Mouse (Mus musculus): ENCODE measurements around the gene Fam198b.

Gene Fam198b

GRCm38 (mm10) chr3:79884305-79884704 lies at the start of gene Fam198b:
TSS of gene Fam198b (plus strand) at chr3:79884533.
- DNase-seq (ENCODE audit: low spot score in 2 of 2), result no peak

GRCm38 (mm10) chr3:79838751-79839150 lies 45.6 kb upstream of the Fam198b start:
- no peak for DNase-seq (ENCODE audit: low spot score in 2 of 2)

GRCm38 (mm10) chr3:79841475-79841874 lies 42.9 kb upstream of the Fam198b start:
- no peak for DNase-seq (ENCODE audit: low spot score in 2 of 2)

- peak in 1 of 2 experiments; percentile 16 for DNase-seq (ENCODE audit: low spot score in 2 of 2)
Measured at GRCm38 (mm10) chr3:79842165-79842564, 42.2 kb upstream of the Fam198b start.

- peak; percentile 10 to 28 for DNase-seq (ENCODE audit: low spot score in 2 of 2)
Measured at GRCm38 (mm10) chr3:79842616-79843016, 41.7 kb upstream of the Fam198b start.

DNA sequence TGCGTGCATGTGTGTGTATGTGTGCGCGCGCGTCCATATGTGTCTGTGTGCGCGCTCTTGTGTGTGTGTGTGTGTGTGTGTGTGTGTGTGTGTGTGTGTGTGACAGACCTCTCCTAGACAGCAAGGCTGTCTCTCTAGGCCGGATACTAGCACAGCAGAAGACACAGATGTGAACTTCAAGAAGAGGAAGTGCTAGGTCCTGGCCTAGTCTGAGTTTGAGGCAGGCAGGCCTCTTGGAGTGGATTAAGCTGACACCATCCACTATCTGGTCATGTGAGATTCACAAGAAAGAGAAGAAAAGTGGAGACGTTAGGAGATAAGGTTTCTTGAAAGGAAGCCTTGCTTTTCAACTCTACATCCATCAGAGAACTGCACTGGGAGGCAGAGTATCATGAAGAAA lies 40.3 kb upstream of the Fam198b start:
- no peak for DNase-seq (ENCODE audit: low spot score in 2 of 2)

DNA sequence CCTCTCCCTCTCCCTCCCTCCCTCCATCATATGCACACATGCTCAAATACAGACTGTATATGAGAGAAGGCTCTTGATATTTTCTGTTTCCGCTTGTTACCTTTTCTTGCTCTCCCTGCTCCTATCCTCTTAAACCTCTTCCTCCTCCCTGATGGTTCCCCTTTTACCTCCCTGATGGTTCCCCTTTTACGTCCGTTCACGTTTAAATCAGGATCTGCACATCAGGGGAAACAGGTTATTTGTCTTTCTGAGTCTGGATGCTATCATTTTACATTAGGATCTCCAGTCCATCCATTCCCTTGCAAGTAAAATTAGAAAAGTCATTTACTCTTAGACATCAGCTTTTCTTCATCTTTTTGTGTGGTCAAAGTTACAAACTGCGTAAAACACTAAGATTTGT lies 37.7 kb upstream of the Fam198b start:
- DNase-seq (ENCODE audit: low spot score in 2 of 2), result no peak

DNA sequence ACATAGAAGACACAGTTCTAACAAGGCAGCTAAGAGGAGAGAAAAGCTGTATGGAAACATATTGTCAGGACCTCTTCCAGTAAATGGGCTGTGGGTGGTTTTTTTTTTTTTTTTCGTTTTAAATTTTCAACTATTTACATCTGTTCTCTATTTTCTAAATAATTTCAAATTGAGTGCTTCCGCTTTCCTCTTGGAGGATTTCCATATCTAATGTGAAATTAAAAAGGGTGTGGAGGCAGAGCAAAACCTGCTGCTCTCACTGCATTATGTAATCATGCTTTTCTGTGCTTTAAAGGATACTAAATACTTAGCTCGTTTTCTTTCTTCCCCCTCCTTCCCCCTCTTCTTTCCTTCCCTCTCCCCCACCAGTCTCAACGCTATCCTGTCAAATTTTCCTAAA lies 35.5 kb upstream of the Fam198b start:
- DNase-seq (ENCODE audit: low spot score in 2 of 2), result no peak

GRCm38 (mm10) chr3:79849621-79850020 lies 34.7 kb upstream of the Fam198b start:
- no peak for DNase-seq (ENCODE audit: low spot score in 2 of 2)

DNA sequence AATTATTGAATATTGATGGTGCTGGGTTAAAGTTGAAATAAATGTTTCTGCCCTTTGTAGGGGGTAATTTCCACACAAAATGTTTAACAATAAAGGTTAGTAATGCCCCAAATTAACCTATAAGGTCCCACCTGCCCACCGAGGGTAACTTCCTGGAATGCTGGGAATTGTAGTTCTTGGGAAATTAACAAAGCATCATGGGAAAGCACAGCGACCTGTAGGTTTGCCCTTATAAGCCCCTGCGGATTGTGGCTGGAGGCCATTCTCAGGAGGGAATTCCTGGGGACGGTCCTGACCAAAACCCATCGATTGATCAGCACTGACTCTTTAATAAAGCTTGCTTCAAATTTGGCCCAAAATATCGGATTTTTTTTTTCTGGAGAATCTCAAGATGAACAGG lies 33.7 kb upstream of the Fam198b start:
- DNase-seq (ENCODE audit: low spot score in 2 of 2), result no peak

DNA sequence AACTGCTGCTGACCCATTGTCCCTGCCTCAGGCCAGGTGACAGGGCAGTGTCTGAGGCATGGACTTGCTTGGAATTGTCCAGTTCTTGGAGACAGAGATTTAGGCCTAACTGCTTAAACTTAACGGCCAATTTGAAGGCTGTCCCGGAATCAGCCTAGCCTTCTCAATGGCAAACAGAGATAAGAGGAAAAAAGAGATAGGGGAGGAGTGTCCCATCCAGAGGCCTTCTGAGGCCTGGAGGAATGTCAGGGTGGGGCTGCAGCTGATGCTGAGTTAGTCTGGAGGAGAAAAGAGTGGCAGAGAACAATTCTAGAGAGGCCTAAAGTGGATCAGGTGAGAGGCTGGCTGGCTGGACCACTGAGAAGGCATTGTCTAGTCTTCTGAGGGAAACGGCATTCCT lies 32.2 kb upstream of the Fam198b start:
- DNase-seq (ENCODE audit: low spot score in 2 of 2), result no peak

GRCm38 (mm10) chr3:79852654-79853166 lies 31.6 kb upstream of the Fam198b start, which contains the start of gene Tmem144:
TSS of gene Tmem144 (minus strand) at chr3:79852773.
- no peak for DNase-seq (ENCODE audit: low spot score in 2 of 2)

DNA sequence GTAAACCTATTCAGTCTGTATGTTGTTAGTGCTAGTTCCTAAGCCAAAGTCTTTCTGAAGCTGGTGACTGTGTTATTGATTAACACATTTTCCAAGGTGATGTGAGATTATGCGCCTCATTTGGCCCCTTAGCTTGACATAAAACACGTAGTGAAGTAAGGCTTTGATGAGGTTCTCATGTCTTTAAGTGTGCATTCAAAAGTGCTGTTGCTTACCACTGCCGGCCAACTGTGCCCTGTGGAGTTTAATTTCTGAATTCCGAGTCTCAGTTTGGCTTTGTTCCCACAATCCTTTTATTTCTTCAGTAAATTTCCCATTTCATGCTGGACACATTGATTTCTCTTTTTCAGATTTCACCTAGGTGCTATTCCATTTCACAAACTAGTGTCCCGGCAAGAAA lies 26.6 kb upstream of the Fam198b start:
- no peak for DNase-seq (ENCODE audit: low spot score in 2 of 2)

DNA sequence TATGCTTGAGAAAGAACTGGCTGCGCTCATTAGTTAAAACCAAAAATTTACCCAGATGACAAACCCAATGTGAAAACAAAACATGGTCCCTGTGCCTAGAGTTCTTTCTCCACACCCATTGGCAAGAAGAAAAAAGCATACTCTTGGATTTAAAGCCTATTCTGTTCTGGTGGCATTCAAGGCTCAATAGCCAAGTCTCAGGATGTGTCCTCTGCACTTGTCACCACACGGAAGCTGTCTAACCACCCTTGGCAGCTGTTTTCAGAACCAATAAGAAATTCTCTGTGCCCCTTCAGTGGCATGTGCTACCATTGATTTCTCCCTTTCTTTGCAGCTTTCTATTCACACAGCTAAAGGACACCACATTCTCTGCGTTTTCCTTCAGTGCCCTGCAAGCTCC lies 26.1 kb upstream of the Fam198b start:
- DNase-seq (ENCODE audit: low spot score in 2 of 2), result no peak

DNA sequence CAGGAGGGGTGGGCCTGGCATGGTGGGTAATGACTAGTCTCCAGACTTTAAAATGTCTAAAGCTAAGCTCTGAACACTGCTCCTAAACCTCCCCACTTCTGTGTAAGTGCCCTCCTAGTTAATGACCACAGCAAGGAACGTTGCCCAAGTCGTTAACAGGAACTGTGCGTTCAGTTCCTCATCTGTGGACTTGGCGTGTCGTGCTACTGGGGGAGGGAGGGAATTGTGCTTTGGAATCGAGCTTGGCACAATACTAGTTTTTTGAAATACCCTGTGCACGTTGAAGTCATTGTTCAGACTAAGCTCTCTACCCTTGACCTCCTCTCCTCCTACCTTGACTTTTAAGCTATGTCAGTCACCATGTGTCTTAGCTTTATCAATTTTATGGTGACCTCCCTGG lies 19.5 kb upstream of the Fam198b start:
- DNase-seq (ENCODE audit: low spot score in 2 of 2), result no peak

DNA sequence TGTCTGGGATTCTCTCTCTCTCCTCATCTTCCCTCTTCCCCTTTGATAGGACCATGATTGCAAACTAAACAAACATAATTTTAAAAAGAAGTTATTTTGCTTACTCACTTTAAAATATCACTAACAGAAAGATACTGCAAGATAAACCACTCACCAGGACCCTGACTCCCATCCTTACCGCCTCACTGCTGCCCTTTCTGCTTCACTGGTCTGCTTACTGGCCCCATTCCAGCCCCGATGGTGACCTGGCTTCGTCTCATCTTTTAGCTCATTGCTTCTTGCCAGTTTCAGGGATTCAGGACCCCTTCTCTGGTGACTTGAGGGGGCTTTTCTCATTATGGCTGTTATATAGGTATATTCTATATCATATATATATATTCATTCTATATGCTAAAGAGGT lies 18.2 kb upstream of the Fam198b start:
- no peak for DNase-seq (ENCODE audit: low spot score in 2 of 2)

GRCm38 (mm10) chr3:79866526-79866925 lies 17.8 kb upstream of the Fam198b start:
- DNase-seq (ENCODE audit: low spot score in 2 of 2), result no peak

DNA sequence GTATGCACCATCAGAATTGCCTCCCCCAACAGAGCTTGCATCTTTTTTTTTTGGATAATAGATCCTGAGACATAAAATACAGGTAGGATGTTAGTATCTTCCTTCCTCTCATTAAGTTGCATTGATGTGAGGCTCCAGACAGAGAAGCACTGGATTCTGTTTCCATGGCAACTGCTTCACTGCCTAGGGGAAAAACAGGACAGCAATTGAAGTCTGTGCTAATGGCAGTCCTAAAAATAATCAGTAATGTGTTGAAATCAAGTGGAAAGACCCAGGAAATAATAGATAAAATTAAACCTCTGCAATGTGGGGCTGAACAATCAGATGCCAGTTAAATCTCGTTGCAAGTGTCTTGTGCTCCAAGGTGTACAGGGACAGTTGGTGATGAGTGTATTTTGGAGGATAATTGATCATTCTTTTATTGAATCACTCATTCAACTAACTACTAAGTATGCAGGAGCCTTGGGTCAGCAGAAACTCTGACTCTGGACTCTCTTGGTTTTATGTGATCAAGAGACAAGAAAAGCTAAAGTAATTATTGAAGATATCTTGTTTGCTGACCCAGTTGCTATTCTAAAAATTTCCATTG lies 17.1 kb upstream of the Fam198b start:
- DNase-seq (ENCODE audit: low spot score in 2 of 2), result no peak

- no peak for DNase-seq (ENCODE audit: low spot score in 2 of 2)
Measured at GRCm38 (mm10) chr3:79875471-79875870, 8.9 kb upstream of the Fam198b start.

- no peak for DNase-seq (ENCODE audit: low spot score in 2 of 2)
Measured at GRCm38 (mm10) chr3:79878350-79878749, 6.0 kb upstream of the Fam198b start.

GRCm38 (mm10) chr3:79879246-79879645 lies 5.1 kb upstream of the Fam198b start:
- no peak for DNase-seq (ENCODE audit: low spot score in 2 of 2)

- DNase-seq (ENCODE audit: low spot score in 2 of 2), result no peak
Measured at GRCm38 (mm10) chr3:79881645-79882044, 2.7 kb upstream of the Fam198b start.

DNA sequence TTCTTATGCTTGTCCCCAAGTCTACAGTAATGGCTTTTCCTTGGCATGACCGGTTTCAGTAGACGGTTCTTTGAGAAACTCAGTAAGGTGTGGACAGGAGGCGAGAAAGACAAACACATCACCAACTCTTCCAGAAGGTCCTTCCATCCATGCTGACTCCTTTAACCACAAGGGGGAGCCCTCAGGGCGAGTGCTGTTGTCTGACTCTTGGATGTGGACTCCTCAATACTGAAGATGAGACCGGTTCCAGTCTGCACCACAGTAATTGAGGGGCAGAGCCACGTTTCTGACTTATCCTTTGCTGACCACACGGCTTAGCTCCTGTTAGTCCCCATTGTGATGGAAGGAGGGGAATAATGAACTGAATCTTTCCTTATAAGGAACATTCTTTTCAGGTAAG lies 1.2 kb upstream of the Fam198b start:
- peak; percentile 12 to 40 for DNase-seq (ENCODE audit: low spot score in 2 of 2)

- peak in 1 of 2 experiments; percentile 13 for DNase-seq (ENCODE audit: low spot score in 2 of 2)
Measured at GRCm38 (mm10) chr3:79884761-79885189, 442 bp downstream of the Fam198b start.
